Mouse (Mus musculus) hindbrain, embryonic 14.5 days (tissue): Measurements from ENCODE around the gene Btg3. TPM values are rescaled to one million over a fixed set of nuclear protein-coding genes. Genes with fewer than 3 reads are reported as not detected.

Experiments used
- ATAC-seq: fragments of 200-750 bp; cut with Nextera tagmentation; 2 replicates; pipeline ENCODE4 v1.8.0; 2017; ENCODE audit warnings: moderate number of reproducible peaks, mild to moderate bottlenecking, moderate TSS enrichment, moderate library complexity; ENCODE audit not compliant: low FRiP score
- DNase-seq: peaks from one replicate; pipeline ENCODE4 v3.0.0-alpha.2; 2015; ENCODE audit warnings: low spot score
- H3K27ac ChIP-seq: fragments of 300-500 bp; sonication (generic); 2 replicates; pipeline ENCODE4 v1.5.1; 2014; ENCODE audit warnings: mild to moderate bottlenecking, moderate library complexity
- H3K27me3 ChIP-seq: fragments of 300-500 bp; sonication (generic); 2 replicates; pipeline ENCODE4 v1.6.1; 2014; ENCODE audit warnings: mild to moderate bottlenecking, low read length, mixed read lengths; ENCODE audit not compliant: control insufficient read depth, insufficient read depth
- H3K36me3 ChIP-seq: fragments of 300-500 bp; sonication (generic); replicated peaks from 2 replicates; pipeline ENCODE4 v1.6.1; 2014; ENCODE audit not compliant: control insufficient read depth, insufficient read depth
- H3K4me1 ChIP-seq: fragments of 300-500 bp; sonication (generic); replicated peaks from 2 replicates; pipeline ENCODE4 v1.6.1; 2014; ENCODE audit warnings: antibody characterized with exemption, low read length, mixed read lengths; ENCODE audit not compliant: control insufficient read depth, insufficient read depth
- H3K4me2 ChIP-seq: fragments of 300-500 bp; sonication (generic); replicated peaks from 2 replicates; pipeline ENCODE4 v1.6.1; 2014; ENCODE audit warnings: mild to moderate bottlenecking, moderate library complexity
- H3K4me3 ChIP-seq: fragments of 300-500 bp; sonication (generic); replicated peaks from 2 replicates; pipeline ENCODE4 v1.5.1; 2014; ENCODE audit warnings: mild to moderate bottlenecking, low read length
- H3K9ac ChIP-seq: fragments of 300-500 bp; sonication (generic); 2 replicates; pipeline ENCODE4 v1.6.1; 2014
- H3K9me3 ChIP-seq: fragments of 300-500 bp; sonication (generic); 2 replicates; pipeline ENCODE4 v1.6.1; 2016; ENCODE audit warnings: low read length; ENCODE audit not compliant: control insufficient read depth
- WGBS: fragments of 180-500 bp; shearing (Covaris S2); extraction: QIAGEN DNeasy Blood & Tissue Kit; methylation state at CpG from one replicate; pipeline ENCODE4 v1.1.7; 2014; 5-methylcytosine and 5-hydroxymethylcytosine counted together
- polyA plus RNA-seq: library from polyadenylated mRNA; unstranded; fragments of >200 nt; fragmentation: Nextera tagmentation; extraction: Ambion mirVana; gene quantifications from 2 replicates; pipeline ENCODE4 v1.2.1, GENCODE M21; 2014

Gene Btg3
- polyA plus RNA-seq, result 20.2 and 20.4 TPM in 2 replicates

DNA sequence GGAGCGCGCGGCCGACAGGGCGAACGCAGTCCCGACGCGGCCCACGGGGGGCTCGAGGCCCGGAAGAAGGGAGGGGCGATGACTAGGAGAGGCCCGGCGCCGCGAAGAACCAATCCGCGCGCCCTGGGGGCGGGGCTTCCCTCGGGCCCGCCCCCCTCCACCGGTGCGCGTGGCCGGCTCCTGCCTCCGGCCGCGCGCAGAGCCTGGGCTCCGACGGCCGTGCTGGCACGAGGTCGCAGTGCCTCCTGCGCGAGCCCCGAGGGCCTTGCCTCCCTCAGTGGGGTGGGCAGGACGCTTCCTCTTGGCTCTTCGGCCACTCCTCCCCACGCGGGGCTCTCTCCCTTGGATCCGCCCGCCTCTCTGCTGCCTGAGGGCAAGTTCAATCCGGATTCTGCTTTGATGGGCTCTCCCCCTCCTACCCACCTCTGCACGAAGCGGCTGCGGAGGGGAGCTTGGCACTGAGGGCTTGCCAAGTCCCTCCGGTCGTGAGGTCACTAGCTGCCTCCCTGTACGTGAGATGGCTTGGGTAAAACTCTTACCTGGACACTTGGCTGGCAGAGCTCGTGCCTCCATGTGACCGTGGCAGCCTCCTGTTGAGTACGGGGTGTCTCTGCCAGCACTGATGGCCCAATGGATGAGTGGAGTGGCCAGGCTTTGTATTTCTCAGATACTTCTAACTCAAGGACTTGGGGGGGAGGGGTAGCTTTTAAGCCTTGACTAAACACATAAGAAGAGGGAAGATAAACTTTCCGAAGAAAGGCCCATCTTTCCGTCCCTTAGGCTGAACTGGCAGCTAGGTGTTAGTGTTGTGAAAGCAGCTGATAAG, at the start of gene Btg3:
Btg3 (minus strand) TSS at position 448 of the 826 bp plus-strand sequence.
- H3K9me3 ChIP-seq, result no peaks in the 10 kb centered on the region
- ATAC-seq, result peak; percentile 97
- 2% methylated on average over 54 of the region's 57 CpGs for WGBS

DNA sequence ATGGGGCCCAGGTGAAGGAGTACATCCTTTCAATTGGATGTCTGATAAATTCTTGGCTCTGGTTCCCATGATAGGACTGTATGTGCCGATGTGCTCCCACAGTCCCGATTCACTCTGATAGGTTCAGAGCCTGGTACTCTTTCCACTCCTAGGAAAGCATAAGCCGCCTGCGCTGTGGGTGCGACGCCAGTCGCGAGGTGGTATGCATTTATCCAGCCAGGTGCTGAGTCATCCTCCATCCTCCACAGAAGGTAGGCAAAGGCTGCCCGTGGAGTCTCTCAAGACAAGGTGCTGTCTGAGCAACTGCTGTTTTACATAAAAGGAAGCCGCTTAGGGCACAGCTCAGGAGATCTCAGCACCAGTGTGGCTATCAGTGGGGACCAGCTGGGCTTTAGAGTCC, 40.7 kb upstream of the Btg3 start:
- no peak; the same call in 1 of the 2 replicates for ATAC-seq
- no peak overlapping the region for H3K4me2 ChIP-seq
- no peak overlapping the region for H3K4me3 ChIP-seq

More for the DNA sequence above, at the start of gene Btg3:
- peak within 1 kb of the TSS; percentile 78 for H3K9ac ChIP-seq
- peaks cover 11% of the 10 kb centered on the region; the same call in 1 of the 2 replicates for H3K4me1 ChIP-seq
- peaks cover 4% of the 10 kb centered on the region for H3K36me3 ChIP-seq
- H3K27me3 ChIP-seq, result no peaks in the 10 kb centered on the region
- peak within 1 kb of the TSS; percentile 91 for H3K4me3 ChIP-seq
- peak within 1 kb of the TSS; percentile 71 for H3K4me2 ChIP-seq
- H3K27ac ChIP-seq, result peak within 1 kb of the TSS; percentile 20; the same call in 1 of the 2 replicates
- peak; percentile 94 for DNase-seq

GRCm38 (mm10) chr16:78416500-78416899, 39.5 kb upstream of the Btg3 start:
- no peak overlapping the region for H3K27ac ChIP-seq
- no peaks in the 10 kb centered on the region for H3K4me1 ChIP-seq
- no peak overlapping the region for H3K9ac ChIP-seq
- H3K9me3 ChIP-seq, result peaks cover 4% of the 10 kb centered on the region; the same call in 1 of the 2 replicates
- no peak for DNase-seq
- H3K4me2 ChIP-seq, result no peak overlapping the region
- no peak for ATAC-seq
- H3K27me3 ChIP-seq, result no peaks in the 10 kb centered on the region
- 13% methylated on average over 3 of the region's 3 CpGs for WGBS
- H3K36me3 ChIP-seq, result no peaks in the 10 kb centered on the region
- H3K4me3 ChIP-seq, result no peak overlapping the region

More for the DNA sequence above, 40.7 kb upstream of the Btg3 start:
- Histone ChIP-seq H3K9me3 (peaks cover 4% of the 10 kb centered on the region; the same call in 1 of the 2 replicates), H3K27ac (no peak overlapping the region), H3K36me3 (no peaks in the 10 kb centered on the region), H3K4me1 (no peaks in the 10 kb centered on the region), H3K9ac (no peak overlapping the region), H3K27me3 (no peaks in the 10 kb centered on the region)
- no peak for DNase-seq
- 71% methylated on average over 10 of the region's 10 CpGs for WGBS

DNA sequence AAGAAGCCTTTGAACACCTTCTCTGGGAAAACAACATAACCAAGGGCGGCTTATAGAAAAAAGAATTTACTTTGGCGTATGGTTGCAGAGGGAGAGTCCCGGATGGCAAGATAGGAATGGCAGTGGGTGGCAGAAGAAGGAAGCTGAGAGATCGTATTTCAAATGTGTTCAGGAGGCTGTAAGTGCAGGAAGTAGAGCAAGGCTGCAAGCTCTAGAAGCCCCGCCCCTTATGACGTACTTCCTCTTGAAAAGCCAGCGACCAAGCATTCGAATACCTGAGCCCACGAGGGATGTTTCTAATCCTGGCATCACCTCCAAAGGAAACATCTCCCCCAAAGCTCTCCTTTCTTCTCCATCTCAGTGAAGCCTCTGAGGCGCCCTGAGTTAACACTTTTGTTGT, 33.0 kb upstream of the Btg3 start:
- ATAC-seq, result no peak
- no peak overlapping the region for H3K4me3 ChIP-seq
- no peak overlapping the region for H3K4me2 ChIP-seq
- no peak for DNase-seq
- no peaks in the 10 kb centered on the region for H3K36me3 ChIP-seq
- no peak overlapping the region for H3K9ac ChIP-seq
- no peak overlapping the region for H3K27ac ChIP-seq
- WGBS, result 94% methylated on average over 10 of the region's 10 CpGs
- no peaks in the 10 kb centered on the region for H3K4me1 ChIP-seq
- H3K9me3 ChIP-seq, result peaks cover 4% of the 10 kb centered on the region; the same call in 1 of the 2 replicates
- H3K27me3 ChIP-seq, result no peaks in the 10 kb centered on the region

GRCm38 (mm10) chr16:78407855-78408254, 30.9 kb upstream of the Btg3 start:
- no peak overlapping the region for H3K4me2 ChIP-seq
- H3K9ac ChIP-seq, result no peak overlapping the region
- 93% methylated on average over 6 of the region's 6 CpGs for WGBS
- H3K9me3 ChIP-seq, result no peaks in the 10 kb centered on the region
- H3K4me3 ChIP-seq, result no peak overlapping the region
- no peaks in the 10 kb centered on the region for H3K27me3 ChIP-seq
- no peaks in the 10 kb centered on the region for H3K36me3 ChIP-seq
- DNase-seq, result no peak
- no peak overlapping the region for H3K27ac ChIP-seq
- ATAC-seq, result no peak
- no peaks in the 10 kb centered on the region for H3K4me1 ChIP-seq

DNA sequence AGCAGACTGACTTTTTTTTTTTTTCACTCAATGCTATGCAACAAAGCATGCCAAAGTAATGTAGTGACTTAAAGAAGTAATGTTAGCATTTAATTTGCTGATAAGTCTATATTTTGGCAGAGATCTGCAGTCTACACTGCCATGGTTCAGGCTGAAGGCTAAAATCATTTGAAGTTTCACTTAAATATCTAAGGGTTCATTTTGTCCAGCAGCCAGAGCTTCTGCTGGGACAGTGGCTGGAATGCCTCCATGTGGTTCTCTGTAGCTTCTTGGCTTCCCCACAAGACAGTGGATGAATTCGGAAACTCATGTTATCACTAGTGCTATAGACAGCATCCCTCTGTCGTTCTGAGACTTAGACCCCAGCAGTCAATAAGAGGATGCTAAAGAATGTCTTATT, 29.7 kb upstream of the Btg3 start:
- no peaks in the 10 kb centered on the region for H3K36me3 ChIP-seq
- no peaks in the 10 kb centered on the region for H3K4me1 ChIP-seq
- H3K27me3 ChIP-seq, result no peaks in the 10 kb centered on the region
- H3K27ac ChIP-seq, result no peak overlapping the region
- no peaks in the 10 kb centered on the region for H3K9me3 ChIP-seq
- H3K4me2 ChIP-seq, result no peak overlapping the region
- ATAC-seq (no peak), DNase-seq (no peak)
- no peak overlapping the region for H3K4me3 ChIP-seq
- H3K9ac ChIP-seq, result no peak overlapping the region
- 92% methylated on average over 2 of the region's 2 CpGs for WGBS

GRCm38 (mm10) chr16:78402316-78402715, 25.3 kb upstream of the Btg3 start:
- ATAC-seq, result no peak

GRCm38 (mm10) chr16:78399423-78399822, 22.4 kb upstream of the Btg3 start:
- Histone ChIP-seq H3K27ac (no peak overlapping the region), H3K4me1 (no peaks in the 10 kb centered on the region), H3K9me3 (no peaks in the 10 kb centered on the region), H3K36me3 (no peaks in the 10 kb centered on the region), H3K27me3 (no peaks in the 10 kb centered on the region), H3K4me3 (no peak overlapping the region), H3K4me2 (no peak overlapping the region), H3K9ac (no peak overlapping the region)
- DNase-seq (no peak), ATAC-seq (no peak)
- WGBS, result 89% methylated on average over 3 of the region's 3 CpGs

More at GRCm38 (mm10) chr16:78402316-78402715, 25.3 kb upstream of the Btg3 start:
- Histone ChIP-seq H3K4me2 (no peak overlapping the region), H3K27me3 (no peaks in the 10 kb centered on the region), H3K4me3 (no peak overlapping the region), H3K36me3 (no peaks in the 10 kb centered on the region), H3K4me1 (no peaks in the 10 kb centered on the region), H3K9ac (no peak overlapping the region), H3K27ac (no peak overlapping the region), H3K9me3 (no peaks in the 10 kb centered on the region)
- 47% methylated on average over 2 of the region's 2 CpGs for WGBS
- no peak for DNase-seq

GRCm38 (mm10) chr16:78398734-78399133, 21.7 kb upstream of the Btg3 start:
- H3K27me3 ChIP-seq, result no peaks in the 10 kb centered on the region
- 94% methylated on average over 6 of the region's 6 CpGs for WGBS
- DNase-seq, result no peak
- ATAC-seq, result no peak
- H3K4me2 ChIP-seq, result no peak overlapping the region
- H3K9ac ChIP-seq, result no peak overlapping the region
- H3K36me3 ChIP-seq, result no peaks in the 10 kb centered on the region
- H3K9me3 ChIP-seq, result no peaks in the 10 kb centered on the region
- H3K27ac ChIP-seq, result no peak overlapping the region
- H3K4me3 ChIP-seq, result no peak overlapping the region
- no peaks in the 10 kb centered on the region for H3K4me1 ChIP-seq
